Mouse (Mus musculus): ENCODE measurements around the gene Gm28048. TPM values are rescaled to one million over a fixed set of nuclear protein-coding genes. Genes with fewer than 3 reads are reported as not detected.

Gene Gm28048
- polyA plus RNA-seq, 1 experiment from 2014 or later: 5.9 TPM

- peaks cover 28% of the 10 kb centered on the region for H3K27me3 ChIP-seq
- no peak for ATAC-seq (ENCODE audit: low FRiP score, low read depth)
- no peak overlapping the region for H3K4me2 ChIP-seq (replicated peaks)
- H3K36me3 ChIP-seq: no peaks in the 10 kb centered on the region
- H3K4me1 ChIP-seq: peaks cover 9% of the 10 kb centered on the region
- WGBS: 58% methylated on average over 2 of the region's 2 CpGs
- H3K27ac ChIP-seq (replicated peaks): no peak overlapping the region
- no peaks in the 10 kb centered on the region for H3K9me3 ChIP-seq
- no peak overlapping the region for H3K4me3 ChIP-seq
- H3K9ac ChIP-seq (replicated peaks): no peak overlapping the region
Observed at GRCm38 (mm10) chr11:22853477-22854157, 128.3 kb downstream of the Gm28048 start.

- Histone ChIP-seq H3K27me3 (peaks cover 17% of the 10 kb centered on the region), H3K9me3 (no peaks in the 10 kb centered on the region), H3K9ac (replicated peaks) (no peak overlapping the region), H3K4me1 (no peaks in the 10 kb centered on the region), H3K36me3 (no peaks in the 10 kb centered on the region), H3K4me2 (replicated peaks) (no peak overlapping the region), H3K27ac (replicated peaks) (no peak overlapping the region), H3K4me3 (no peak overlapping the region)
- 71% methylated on average over 1 of the region's 1 CpGs for WGBS
- no peak for ATAC-seq (ENCODE audit: low FRiP score, low read depth)
Observed at GRCm38 (mm10) chr11:22852510-22852909, 129.4 kb downstream of the Gm28048 start.

- ATAC-seq (ENCODE audit: low FRiP score, low read depth): no peak
- no peak overlapping the region for H3K9ac ChIP-seq (replicated peaks)
Observed at GRCm38 (mm10) chr11:22851416-22851815, 130.5 kb downstream of the Gm28048 start.

GRCm38 (mm10) chr11:22850077-22850476, 131.8 kb downstream of the Gm28048 start:
- H3K9me3 ChIP-seq: no peaks in the 10 kb centered on the region
- no peak overlapping the region for H3K27ac ChIP-seq (replicated peaks)
- WGBS: 90% methylated on average over 4 of the region's 4 CpGs
- no peaks in the 10 kb centered on the region for H3K36me3 ChIP-seq
- H3K4me1 ChIP-seq: no peaks in the 10 kb centered on the region
- H3K4me3 ChIP-seq: no peak overlapping the region
- no peak overlapping the region for H3K4me2 ChIP-seq (replicated peaks)
- no peaks in the 10 kb centered on the region; the same call in 1 of the 2 replicates for H3K27me3 ChIP-seq
- ATAC-seq (ENCODE audit: low FRiP score, low read depth): no peak
- H3K9ac ChIP-seq (replicated peaks): no peak overlapping the region

More at GRCm38 (mm10) chr11:22851416-22851815, 130.5 kb downstream of the Gm28048 start:
- Histone ChIP-seq H3K4me2 (replicated peaks) (no peak overlapping the region), H3K27ac (replicated peaks) (no peak overlapping the region), H3K9me3 (no peaks in the 10 kb centered on the region), H3K36me3 (no peaks in the 10 kb centered on the region), H3K4me1 (no peaks in the 10 kb centered on the region), H3K4me3 (no peak overlapping the region), H3K27me3 (peaks cover 9% of the 10 kb centered on the region)
- WGBS: 48% methylated on average over 4 of the region's 4 CpGs

- WGBS: 90% methylated on average over 5 of the region's 5 CpGs
- no peak overlapping the region for H3K9ac ChIP-seq (replicated peaks)
- H3K4me2 ChIP-seq (replicated peaks): no peak overlapping the region
Observed at GRCm38 (mm10) chr11:22848649-22849195, 133.2 kb downstream of the Gm28048 start.

GRCm38 (mm10) chr11:22847732-22848648, 133.9 kb downstream of the Gm28048 start:
- H3K36me3 ChIP-seq: no peaks in the 10 kb centered on the region
- WGBS: 71% methylated on average over 8 of the region's 8 CpGs
- no peak overlapping the region for H3K4me3 ChIP-seq
- H3K4me2 ChIP-seq (replicated peaks): no peak overlapping the region
- H3K27ac ChIP-seq (replicated peaks): no peak overlapping the region
- no peak for ATAC-seq (ENCODE audit: low FRiP score, low read depth)
- no peak overlapping the region for H3K9ac ChIP-seq (replicated peaks)
- no peaks in the 10 kb centered on the region for H3K9me3 ChIP-seq
- no peaks in the 10 kb centered on the region for H3K4me1 ChIP-seq
- H3K27me3 ChIP-seq: no peaks in the 10 kb centered on the region

More at GRCm38 (mm10) chr11:22848649-22849195, 133.2 kb downstream of the Gm28048 start:
- no peaks in the 10 kb centered on the region for H3K9me3 ChIP-seq
- H3K27ac ChIP-seq (replicated peaks): no peak overlapping the region
- H3K4me3 ChIP-seq: no peak overlapping the region
- H3K36me3 ChIP-seq: no peaks in the 10 kb centered on the region
- no peaks in the 10 kb centered on the region for H3K4me1 ChIP-seq
- H3K27me3 ChIP-seq: no peaks in the 10 kb centered on the region
- no peak for ATAC-seq (ENCODE audit: low FRiP score, low read depth)

GRCm38 (mm10) chr11:22846960-22847731, 134.7 kb downstream of the Gm28048 start:
- Histone ChIP-seq H3K36me3 (no peaks in the 10 kb centered on the region), H3K4me2 (replicated peaks) (no peak overlapping the region), H3K4me1 (no peaks in the 10 kb centered on the region), H3K27me3 (no peaks in the 10 kb centered on the region), H3K27ac (replicated peaks) (no peak overlapping the region), H3K9ac (replicated peaks) (no peak overlapping the region), H3K4me3 (no peak overlapping the region), H3K9me3 (no peaks in the 10 kb centered on the region)
- ATAC-seq (ENCODE audit: low FRiP score, low read depth): no peak
- WGBS: 69% methylated on average over 8 of the region's 8 CpGs

- Histone ChIP-seq H3K36me3 (no peaks in the 10 kb centered on the region), H3K27me3 (no peaks in the 10 kb centered on the region), H3K9ac (replicated peaks) (no peak overlapping the region), H3K4me1 (no peaks in the 10 kb centered on the region), H3K4me3 (no peak overlapping the region), H3K4me2 (replicated peaks) (no peak overlapping the region), H3K9me3 (no peaks in the 10 kb centered on the region), H3K27ac (replicated peaks) (no peak overlapping the region)
- no peak for ATAC-seq (ENCODE audit: low FRiP score, low read depth)
- 65% methylated on average over 6 of the region's 6 CpGs for WGBS
Observed at GRCm38 (mm10) chr11:22846093-22846835, 135.6 kb downstream of the Gm28048 start.

- Histone ChIP-seq H3K9ac (replicated peaks) (no peak overlapping the region), H3K4me1 (no peaks in the 10 kb centered on the region), H3K4me2 (replicated peaks) (no peak overlapping the region), H3K9me3 (no peaks in the 10 kb centered on the region), H3K27me3 (no peaks in the 10 kb centered on the region), H3K27ac (replicated peaks) (no peak overlapping the region), H3K36me3 (no peaks in the 10 kb centered on the region), H3K4me3 (no peak overlapping the region)
- ATAC-seq (ENCODE audit: low FRiP score, low read depth): no peak
- WGBS: 81% methylated on average over 4 of the region's 4 CpGs
Observed at GRCm38 (mm10) chr11:22844754-22845718, 136.9 kb downstream of the Gm28048 start.

GRCm38 (mm10) chr11:22839456-22839855, 142.4 kb downstream of the Gm28048 start:
- Histone ChIP-seq H3K9me3 (no peaks in the 10 kb centered on the region), H3K27me3 (no peaks in the 10 kb centered on the region), H3K9ac (replicated peaks) (no peak overlapping the region), H3K4me2 (replicated peaks) (no peak overlapping the region), H3K36me3 (no peaks in the 10 kb centered on the region), H3K4me3 (no peak overlapping the region), H3K27ac (replicated peaks) (no peak overlapping the region), H3K4me1 (no peaks in the 10 kb centered on the region)
- WGBS: 74% methylated on average over 3 of the region's 3 CpGs
- no peak for ATAC-seq (ENCODE audit: low FRiP score, low read depth)
